Mouse (Mus musculus) mammary gland, adult 2 months (tissue): Measurements from ENCODE around the gene Gm10639. TPM values are rescaled to one million over a fixed set of nuclear protein-coding genes. Genes with fewer than 3 reads are reported as not detected.

Experiments used
- polyA plus RNA-seq: library from polyadenylated mRNA; depleted of rRNA; stranded (reverse); fragments of >200 nt; gene quantifications from 2 replicates; pipeline ENCODE4 v1.2.3, GENCODE M21; 2012; ENCODE audit warnings: low replicate concordance; rRNA removed

Gm10639 gene
- polyA plus RNA-seq, result not detected in 2 replicates

GRCm38 (mm10) chr9:78289723-78290122 lies at the start of gene Gm10639:
TSS of gene Gm10639 (plus strand) at chr9:78289923.

GRCm38 (mm10) chr9:78256914-78257313 lies 32.8 kb upstream of the Gm10639 start, which contains the start of gene Gm3776:
TSS of gene Gm3776 (plus strand) at chr9:78257129.

GRCm38 (mm10) chr9:78314696-78315095 lies 25.0 kb downstream of the Gm10639 start, which contains the start of gene Omt2a:
TSS of gene Omt2a (minus strand) at chr9:78314796.

GRCm38 (mm10) chr9:78327289-78327688 lies 37.6 kb downstream of the Gm10639 start, which contains the start of gene Omt2b:
TSS of gene Omt2b (plus strand) at chr9:78327589.

Other genes with a start within 250 kb of the Gm10639 start
- not detected in 2 replicates for gene Gcm1, start 238.0 kb upstream of the Gm10639 start, polyA plus RNA-seq
- 68.2 and 130 TPM in 2 replicates for gene Fbxo9, start 180.9 kb upstream of the Gm10639 start, polyA plus RNA-seq
- gene Ick, start 180.7 kb upstream of the Gm10639 start, polyA plus RNA-seq, result 13.9 and 15.8 TPM in 2 replicates
- 8.4 and 20.7 TPM in 2 replicates for gene Gsta4, start 107.1 kb upstream of the Gm10639 start, polyA plus RNA-seq
- 0.23 TPM in 1 of 2 replicates, not detected in the other for gene Gsta1, start 59.3 kb upstream of the Gm10639 start, polyA plus RNA-seq
- gene Gm3776, start 32.8 kb upstream of the Gm10639 start, polyA plus RNA-seq, result not detected in 2 replicates
- not detected in 2 replicates for gene Omt2a, start 24.9 kb downstream of the Gm10639 start, polyA plus RNA-seq
- not detected in 2 replicates for gene Omt2b, start 37.7 kb downstream of the Gm10639 start, polyA plus RNA-seq
- not detected in 2 replicates for gene Gsta2, start 65.9 kb downstream of the Gm10639 start, polyA plus RNA-seq
- gene Dppa5a, start 78.3 kb downstream of the Gm10639 start, polyA plus RNA-seq, result not detected in 2 replicates
- gene Ooep, start 88.8 kb downstream of the Gm10639 start, polyA plus RNA-seq, result not detected in 2 replicates
- 0.16 TPM in 1 of 2 replicates, not detected in the other for gene Ddx43, start 105.9 kb downstream of the Gm10639 start, polyA plus RNA-seq
- 0.59 and 0.92 TPM in 2 replicates for gene Cgas, start 153.3 kb downstream of the Gm10639 start, polyA plus RNA-seq
- gene Mto1, start 158.3 kb downstream of the Gm10639 start, polyA plus RNA-seq, result 18.2 and 18.5 TPM in 2 replicates
- 0.22 and 0.50 TPM in 2 replicates for gene Gm17324, start 158.9 kb downstream of the Gm10639 start, polyA plus RNA-seq
- gene Eef1a1, start 199.2 kb downstream of the Gm10639 start, polyA plus RNA-seq, result 2,902 and 4,422 TPM in 2 replicates